Mouse (Mus musculus): Measurements from ENCODE around the gene Lrtm2. TPM values are rescaled to one million over a fixed set of nuclear protein-coding genes. Genes with fewer than 3 reads are reported as not detected.

Lrtm2 gene
- polyA plus RNA-seq, 1 experiment from 2014 or later = 0.38 TPM

DNA sequence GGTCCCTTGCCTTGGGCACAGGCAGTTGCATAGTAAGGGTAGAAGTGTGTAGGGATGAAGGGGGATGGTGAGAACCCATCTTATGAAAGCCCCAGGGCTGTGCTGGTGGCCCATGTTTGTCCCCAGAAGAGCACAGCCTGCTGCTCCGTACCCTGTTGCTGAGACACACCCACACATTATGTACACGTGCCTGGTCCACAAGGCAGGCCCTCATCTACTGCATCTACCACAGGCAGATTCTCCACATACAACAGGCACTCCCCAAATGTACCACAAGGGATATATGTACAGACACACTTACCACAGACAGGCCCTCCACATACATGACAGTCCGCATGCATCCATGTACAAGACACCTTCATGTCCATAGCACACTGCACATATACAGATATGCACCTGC, 6.7 kb upstream of the Lrtm2 start:
- DNase-seq (ENCODE audit: low spot score) = no peak

DNA sequence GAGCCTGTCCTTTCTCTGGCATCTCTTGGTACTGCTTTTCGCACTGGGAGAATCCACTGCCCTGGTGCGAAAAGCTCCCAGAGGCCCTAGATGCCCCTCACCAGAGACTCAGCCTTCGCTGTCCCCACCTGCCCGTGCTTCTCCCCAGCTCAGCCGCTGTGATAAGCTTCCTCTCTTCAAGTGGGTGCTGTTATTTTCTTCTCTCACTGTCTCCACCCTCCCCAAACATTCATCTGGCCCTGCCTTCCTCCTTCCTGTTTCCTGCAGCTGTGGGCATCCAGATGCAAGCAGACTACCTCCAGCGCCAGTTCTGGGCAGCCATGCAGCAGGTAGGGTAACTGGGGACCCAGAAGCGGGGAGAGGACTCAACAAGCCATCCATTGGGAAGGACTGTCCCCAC, 5.6 kb upstream of the Lrtm2 start:
- peak; percentile 81 for DNase-seq (ENCODE audit: low spot score)

DNA sequence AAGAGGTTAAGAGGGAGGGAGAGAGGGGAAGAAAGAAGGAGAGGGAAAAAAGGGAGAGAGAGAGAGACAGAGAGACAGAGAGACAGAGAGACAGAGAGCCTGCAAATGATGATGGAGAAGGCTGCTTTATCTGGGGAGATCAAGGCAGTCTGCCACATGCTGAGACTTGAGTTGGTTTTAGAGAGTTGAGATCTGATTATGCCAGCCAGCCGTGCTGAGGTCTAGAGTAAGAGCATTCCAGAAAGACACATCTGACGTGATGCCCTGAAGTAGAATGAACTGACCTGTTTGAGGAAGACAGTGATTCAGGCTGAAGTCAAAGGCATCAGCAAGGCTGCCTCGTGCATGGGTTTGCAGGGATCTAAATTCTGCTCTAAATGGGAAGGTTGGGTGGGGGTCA, 3.3 kb upstream of the Lrtm2 start:
- no peak for DNase-seq (ENCODE audit: low spot score)

DNA sequence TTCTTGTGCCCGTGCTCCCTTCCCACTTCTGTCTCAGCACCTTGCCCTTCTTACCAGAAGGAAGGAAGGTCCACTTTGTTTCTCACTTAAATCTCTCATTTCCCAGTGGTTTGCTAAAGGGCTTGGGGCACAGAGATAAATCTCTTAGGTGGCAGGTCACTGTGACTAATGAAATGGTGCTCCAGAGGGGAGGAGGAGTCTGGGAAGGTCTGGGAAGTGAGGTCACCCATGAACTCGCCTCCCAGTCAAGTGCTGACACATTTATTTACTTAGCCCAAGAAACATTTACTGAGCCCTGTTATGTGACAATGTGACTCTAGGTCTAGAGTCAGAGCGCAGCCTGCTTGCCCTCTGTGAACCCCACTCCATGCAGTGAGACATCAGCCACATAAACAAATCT, 2.6 kb upstream of the Lrtm2 start:
- DNase-seq (ENCODE audit: low spot score) = no peak

DNA sequence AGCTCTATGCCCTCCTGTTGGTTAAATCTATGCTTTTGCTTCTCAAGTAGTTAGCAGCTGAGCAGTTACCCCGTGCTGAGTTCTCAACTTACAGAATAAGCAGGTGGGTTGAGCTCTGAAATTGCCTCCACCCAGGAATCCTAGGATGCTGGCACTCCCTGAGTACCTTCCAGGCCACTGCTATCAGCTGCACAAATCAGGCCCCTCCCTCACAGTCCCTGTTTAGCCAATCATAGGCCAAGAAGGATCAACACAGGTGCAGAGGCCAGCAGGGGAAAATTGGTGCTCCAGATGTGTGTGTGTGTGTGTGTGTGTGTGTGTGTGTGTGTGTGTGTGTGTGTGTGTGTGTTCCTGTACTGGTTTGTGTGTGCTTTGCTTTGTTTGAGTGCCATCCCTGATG, 1.5 kb upstream of the Lrtm2 start:
- DNase-seq (ENCODE audit: low spot score) = peak; percentile 56

DNA sequence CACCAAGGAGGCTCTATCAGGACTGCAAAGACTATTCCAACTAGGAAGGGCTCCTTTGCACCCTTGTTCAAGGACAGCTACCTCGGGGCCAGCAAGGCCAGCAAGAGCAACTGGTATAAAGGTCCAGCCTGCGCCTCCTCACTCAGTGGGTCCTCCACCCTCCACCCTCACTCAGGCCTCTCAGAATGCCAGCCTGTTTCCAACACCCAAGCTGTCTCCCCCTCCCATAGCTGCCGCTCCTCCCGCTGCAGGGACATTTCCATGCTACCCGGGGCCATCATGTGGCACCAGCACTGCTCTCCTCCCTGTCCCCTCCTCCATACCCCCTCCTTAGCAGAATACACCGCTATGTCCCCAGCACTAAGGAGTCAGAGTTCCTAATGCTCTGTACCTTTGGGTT, 630 bp downstream of the Lrtm2 start:
- no peak for DNase-seq (ENCODE audit: low spot score)

DNA sequence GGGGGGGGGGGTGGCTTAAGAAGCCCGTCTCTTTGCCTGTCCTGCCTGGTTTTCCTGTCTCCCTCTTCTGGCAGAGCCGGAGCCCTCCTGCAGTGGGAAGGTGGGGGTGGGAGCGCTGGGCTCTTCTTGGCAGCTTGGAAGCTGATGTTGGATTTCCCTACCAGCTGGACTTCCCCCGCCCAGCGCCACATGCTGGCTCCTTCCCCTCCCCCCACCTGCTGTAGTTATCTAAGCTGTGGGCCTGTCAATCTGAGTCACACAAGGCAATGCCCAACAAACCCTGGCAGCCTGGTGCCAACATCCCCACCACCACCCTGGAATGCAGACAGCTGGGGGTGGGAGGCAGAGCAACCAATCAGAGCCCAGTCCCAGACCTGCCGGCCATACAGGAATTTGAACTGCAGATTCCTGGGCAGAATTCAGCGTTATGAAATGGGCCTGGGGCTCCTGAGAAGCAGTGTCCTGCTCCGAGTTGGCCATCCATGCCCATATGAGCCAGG, 1.3 kb downstream of the Lrtm2 start:
- no peak for DNase-seq (ENCODE audit: low spot score)

DNA sequence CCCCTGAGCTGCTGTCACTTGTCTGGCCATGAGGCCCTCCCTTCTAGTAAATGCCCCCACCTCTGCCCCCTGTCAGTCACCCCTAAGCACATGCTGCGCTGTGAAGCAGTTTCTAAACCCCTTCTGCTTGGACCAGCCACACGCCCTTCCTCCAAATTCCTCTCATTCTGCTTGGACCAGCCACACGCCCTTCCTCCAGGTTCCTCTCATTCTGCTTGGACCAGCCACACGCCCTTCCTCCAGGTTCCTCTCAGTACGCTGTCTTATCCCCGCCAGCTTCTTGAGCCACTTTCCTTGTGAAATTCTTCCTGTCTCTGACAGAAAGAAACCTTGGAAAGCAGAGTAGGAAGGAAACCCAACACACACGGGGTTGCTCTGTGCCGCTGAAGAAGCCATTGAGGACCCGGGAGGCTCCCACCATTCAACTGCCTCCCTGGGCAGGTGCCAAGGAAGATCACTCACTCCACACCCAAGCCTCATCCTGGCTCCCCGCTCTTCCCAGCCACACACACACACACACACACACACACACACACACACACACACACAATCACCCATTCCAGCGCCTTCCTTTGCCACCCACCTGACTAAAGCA, 1.9 kb downstream of the Lrtm2 start:
- no peak for DNase-seq (ENCODE audit: low spot score)

DNA sequence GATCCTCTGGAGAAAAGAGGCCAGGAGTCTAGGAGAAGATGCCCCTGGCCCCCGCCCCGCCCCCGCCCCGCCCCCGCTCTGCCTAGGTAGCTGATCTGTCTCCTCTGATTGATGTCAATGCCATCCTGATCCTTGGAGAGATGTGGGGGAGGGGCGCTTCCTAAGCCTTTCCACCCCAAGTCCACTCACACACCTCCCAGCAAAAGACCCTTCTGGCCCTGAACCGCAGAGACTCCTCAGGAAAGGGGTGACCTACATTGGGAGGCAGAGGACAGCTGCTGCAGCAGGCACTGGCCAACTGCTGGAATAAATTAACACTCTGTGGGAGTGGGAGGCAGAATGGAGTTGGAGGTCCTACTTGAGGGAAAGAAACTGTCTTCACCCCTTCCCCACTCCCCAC, 4.0 kb downstream of the Lrtm2 start:
- DNase-seq (ENCODE audit: low spot score) = no peak

DNA sequence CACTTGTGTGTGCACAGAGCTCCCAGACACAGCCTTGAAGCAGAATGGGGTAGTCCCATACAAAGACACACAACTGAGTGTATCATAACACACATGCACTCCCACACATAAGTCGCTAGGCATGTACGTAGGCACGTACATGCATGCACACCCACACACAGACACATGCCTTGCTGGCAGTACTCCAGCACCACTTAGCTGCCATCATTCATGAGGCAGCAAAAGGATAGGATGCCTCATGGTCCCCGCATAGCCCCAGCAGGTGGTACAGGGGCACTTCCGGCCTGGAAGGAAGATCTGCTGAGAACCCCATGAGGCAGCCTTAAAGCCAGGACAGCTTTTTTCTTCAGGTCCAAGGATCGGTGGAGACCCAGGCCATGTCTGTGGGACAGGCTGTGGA, 4.6 kb downstream of the Lrtm2 start:
- no peak for DNase-seq (ENCODE audit: low spot score)

DNA sequence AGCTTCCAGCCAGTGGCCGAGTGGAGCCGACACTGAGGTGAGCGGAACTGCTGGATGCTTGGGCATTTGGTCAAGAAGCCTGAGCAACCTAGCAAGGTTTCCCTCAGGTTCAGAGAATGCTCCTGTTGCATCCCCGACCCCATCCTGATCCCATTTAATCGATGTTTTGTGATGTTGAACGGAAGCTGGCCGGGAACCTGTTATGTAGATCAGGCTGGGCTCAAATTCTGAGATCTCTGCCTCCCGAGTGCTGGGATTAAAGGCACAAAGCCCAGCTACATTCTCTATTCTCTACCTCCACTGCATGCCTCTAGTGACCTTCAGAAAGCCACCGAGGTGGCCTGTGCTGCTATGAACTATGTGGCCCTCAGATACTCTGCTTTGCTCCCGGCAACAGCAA, 5.8 kb downstream of the Lrtm2 start:
- DNase-seq (ENCODE audit: low spot score) = no peak

DNA sequence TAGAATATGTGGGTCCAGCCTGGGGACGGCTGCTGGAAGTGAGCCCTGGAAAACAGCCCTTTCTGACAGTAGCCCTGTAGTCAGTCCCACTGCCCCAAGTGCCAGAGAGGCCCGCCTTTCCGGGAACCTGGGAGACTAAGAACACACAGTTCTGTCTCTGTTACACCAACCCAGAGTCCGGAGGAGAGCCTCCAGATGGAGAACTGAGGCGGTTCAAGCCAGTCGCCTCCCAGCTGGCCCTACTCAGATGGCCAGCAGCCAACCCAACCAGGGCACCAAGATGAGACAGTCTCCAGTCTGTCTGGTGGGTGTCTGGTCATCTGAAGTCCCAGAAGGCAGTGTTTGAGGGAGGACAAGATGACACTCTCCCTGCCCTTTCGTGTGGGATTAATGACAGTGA, 8.8 kb downstream of the Lrtm2 start:
- no peak for DNase-seq (ENCODE audit: low spot score)

DNA sequence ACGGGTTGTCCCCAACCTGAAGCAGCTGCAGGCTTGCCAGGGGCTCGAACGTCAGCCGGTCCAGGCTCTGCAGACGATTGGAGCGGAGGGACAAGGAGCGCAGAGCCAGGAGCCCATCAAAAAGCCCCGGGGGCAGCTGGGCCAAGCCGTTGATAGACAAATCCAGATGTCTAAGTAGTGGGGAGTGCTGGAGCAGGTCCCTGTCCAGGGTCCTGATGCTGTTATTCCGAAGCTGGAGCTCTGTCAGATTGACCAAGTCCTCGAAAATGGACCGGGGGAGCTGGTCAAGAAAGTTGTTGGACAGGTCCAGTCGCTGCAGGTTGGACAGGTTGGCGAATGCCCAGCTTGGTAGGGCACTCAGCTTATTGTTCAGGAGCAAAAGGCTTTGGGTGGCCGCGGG, 10.1 kb downstream of the Lrtm2 start:
- no peak for DNase-seq (ENCODE audit: low spot score)

DNA sequence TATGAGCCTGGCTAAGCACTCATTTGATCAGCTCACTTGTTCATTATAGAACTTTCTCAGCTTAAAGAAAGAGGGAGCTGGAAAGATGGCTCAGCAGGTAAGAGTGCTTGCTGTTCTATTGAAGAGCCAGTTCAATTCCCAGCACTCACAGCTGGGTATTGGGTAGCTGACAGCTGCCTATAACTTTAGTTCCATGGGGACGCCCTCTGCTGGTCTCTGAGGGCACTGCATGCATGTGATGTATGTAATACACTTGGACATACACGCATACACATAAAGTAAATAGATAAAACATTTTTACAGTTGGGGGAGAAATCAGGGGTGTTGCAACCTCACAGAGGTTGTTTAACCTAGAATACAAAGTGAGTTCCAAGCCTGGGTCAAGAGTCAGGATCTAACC, 11.2 kb downstream of the Lrtm2 start:
- DNase-seq (ENCODE audit: low spot score) = no peak

DNA sequence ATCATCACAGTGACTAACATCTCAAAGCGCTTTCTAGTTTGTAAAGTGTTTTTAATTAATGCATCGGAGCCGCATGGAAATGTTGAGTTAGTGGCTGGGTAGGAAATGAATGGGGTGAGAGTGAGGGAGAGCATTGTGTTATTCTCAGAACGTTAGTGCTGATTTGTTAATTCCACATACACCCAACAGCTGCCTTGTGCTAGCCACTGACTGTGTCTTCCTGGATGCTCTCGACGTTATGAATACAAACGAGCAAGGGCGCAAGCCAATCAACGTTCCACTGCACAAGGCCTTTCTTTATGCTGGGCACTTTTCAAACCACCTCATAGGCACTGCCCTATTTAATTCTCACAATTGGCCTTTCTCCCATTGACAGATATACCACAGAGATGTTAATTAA, 11.8 kb downstream of the Lrtm2 start:
- no peak for DNase-seq (ENCODE audit: low spot score)

DNA sequence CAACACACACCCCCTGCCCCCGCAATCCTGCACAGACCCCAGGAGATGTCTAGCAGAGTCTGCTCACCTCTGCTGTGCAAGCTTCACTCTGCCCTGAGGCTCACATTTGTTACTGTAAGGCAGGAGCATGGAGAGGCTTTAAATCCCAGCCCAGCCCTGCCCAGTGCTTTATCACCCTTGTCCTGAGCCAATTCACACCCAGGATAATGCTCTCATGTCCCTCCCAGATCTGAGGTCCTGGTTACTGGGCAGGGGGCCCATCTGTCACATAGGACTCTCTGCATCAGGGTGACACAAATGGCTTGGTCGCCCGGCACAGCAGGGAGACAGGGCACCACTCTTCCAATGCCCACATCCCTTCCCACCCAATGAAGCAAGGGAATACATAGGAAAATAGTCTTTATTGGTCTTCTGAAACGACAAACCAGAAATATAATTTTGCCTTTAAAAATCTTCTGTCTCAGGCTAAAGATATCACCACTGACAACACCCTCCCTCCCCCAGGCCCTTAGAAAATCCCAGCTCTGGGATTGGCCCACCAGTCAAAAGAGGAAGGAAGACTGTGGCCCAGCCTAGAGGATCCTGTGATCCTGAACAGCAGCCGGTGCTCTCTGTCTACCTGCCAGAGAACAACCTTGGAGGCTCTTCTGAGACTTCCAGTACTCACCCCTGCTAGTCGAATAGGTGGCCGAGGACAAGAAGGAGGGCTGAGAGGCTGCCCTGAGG, 15.7 kb downstream of the Lrtm2 start:
- DNase-seq (ENCODE audit: low spot score) = no peak

DNA sequence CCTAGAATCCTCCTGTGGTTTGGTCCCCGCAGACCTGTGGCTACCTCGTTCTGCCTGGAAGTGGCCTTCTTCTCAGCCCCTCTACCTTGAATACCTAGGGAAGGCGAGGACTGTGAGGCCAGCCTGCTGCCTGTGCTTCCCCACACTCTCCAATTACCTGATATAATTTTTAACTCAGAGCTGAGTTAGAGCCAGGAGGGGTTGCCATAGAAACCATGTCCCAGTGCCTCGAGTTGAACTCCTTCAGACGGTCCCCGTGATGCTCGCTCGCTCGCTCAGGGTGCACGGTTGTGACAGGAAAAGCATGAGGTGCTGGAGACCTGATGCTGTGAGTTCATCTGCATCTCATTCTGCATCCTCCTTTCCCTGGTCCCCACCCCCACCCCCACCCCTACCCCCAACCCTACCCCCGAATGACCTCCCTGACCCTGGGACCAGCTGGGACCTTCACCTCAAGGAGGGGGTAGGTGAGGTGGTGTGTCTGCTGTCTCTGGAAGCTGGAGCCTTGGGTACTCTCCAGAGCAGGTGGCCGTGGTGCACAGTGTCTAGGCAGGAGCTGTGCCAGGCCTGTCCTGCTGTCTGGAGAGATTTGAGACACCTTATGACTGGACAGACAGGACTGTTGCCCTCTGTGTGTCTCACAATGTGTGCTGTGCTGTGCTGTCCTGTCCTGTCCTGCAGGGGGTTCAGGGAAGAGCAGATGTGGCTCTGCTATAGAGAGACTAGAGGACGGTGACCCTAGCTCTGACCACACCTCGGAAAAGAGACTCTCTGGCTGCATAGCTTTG, 16.8 kb downstream of the Lrtm2 start:
- no peak for DNase-seq (ENCODE audit: low spot score)

DNA sequence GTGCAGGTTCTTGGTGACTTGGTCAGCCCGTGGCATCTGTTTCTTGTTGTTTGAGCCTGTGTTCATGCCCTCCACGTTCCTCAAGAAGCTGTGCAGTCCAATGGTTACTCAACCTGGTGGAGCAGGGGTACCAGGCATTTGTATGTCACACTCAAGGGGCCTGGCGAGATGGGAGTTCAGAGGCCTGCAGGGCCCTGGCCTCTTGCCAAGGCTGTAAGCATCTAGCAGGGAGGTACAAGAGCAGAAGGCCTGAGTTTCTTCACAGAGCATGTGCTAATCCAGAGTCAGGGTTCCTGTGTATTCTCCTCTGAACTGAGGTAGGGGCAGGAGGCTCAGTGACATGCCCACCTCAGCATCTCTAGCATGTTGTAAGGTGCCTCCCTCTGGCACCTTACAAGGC, 17.5 kb downstream of the Lrtm2 start:
- DNase-seq (ENCODE audit: low spot score) = no peak

DNA sequence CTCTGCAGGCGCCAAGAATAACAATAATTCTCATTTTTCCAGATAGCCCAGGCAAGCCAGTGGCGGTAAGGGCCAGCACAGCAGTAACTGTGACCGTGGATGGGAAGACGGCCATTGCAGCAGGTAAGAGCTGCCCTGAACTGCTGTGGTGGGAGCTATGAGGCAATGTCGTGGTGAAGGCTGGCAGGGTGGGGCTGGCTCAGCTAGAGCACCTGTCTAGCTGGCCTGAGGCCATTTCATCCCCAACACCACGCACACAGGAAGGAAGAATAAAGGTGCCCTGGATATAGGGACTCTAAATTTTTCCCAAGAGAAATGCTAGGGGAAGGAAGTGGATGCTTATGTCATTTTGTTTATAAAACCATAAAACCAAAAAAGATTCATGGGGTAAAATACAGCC, 18.2 kb downstream of the Lrtm2 start:
- DNase-seq (ENCODE audit: low spot score) = no peak

DNA sequence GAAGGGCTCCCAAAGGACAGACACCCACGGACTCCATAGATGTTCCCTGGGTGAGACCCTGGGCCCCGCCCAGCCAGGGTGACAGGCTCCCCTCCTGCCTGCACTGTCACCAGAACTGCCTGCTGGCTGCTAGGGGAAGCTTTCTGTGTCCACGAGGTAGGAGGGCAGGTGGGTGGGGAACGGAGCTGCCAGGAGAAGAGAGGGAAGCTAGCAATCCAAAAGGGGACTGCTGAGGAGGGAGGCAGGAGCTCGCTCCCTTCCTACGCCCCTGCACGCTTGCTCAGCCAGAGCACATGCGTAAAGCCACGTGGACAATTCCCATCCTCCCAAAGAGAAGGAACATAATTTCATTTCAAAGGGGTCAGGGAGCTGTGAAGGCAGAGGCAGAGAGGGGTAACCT, 20.4 kb downstream of the Lrtm2 start:
- no peak for DNase-seq (ENCODE audit: low spot score)

DNA sequence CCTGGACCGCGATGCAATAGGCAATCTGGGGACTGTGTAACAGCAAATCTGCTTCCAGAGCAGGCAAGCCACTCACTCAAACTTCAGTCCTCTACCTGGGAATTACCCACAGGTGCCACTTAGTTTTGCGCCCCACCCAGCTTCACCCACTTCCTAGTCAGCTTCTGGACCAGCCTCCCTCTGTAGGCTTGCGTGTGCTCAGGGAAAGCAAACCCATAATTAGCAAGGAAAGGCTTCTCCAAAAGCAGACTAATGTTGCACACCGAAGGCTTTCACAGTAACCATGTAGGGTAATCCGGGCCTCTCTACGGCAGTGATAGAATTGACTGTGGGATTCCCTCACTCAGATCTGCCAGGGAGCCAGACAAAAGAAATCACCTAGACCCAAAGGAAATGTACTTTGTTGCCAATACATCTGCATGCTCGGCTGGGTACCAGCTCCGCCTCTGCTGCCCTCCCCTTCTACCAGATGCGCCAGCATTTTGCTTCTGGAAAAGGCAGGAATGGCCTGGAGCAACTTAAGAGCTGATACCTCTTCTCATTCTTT, 22.6 kb downstream of the Lrtm2 start:
- no peak for DNase-seq (ENCODE audit: low spot score)

DNA sequence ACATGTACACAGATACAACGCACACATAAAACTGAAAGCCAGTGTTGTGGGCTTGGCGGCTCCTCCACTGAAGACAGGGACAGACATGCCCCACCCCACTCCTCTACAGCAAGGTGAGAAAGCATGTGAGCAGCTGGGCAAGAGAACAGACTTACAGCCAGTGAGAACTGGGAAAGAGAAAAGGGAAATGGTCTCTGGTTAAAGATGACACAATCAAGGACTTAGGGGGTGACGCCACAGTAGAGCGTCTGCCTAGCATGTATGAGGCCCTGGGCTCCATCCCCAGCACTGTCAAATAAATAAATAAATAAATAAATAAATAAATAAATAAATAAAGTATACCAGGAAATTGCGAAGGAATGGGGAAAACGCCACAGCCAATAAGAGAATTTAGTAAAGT, 27.2 kb downstream of the Lrtm2 start:
- no peak for DNase-seq (ENCODE audit: low spot score)
